Mouse (Mus musculus): ENCODE data around the gene Mfap5. TPM values are rescaled to one million over a fixed set of nuclear protein-coding genes. Genes with fewer than 3 reads are reported as not detected.

The Mfap5 gene
- polyA plus RNA-seq, 1 experiment from 2014 or later: 0.75 TPM

GRCm38 (mm10) chr6:122553606-122554005 is 48.0 kb downstream of the Mfap5 start, which contains the start of gene Aicda:
Aicda (plus strand) TSS chr6:122553801.
- no peak within 1 kb of the TSS for H3K27ac ChIP-seq
- 61% methylated on average over 9 of the region's 9 CpGs for WGBS
- 0 out of 2 replicates have a peak, but pooled peaks cover 2% of the 10 kb centered on the region for H3K4me1 ChIP-seq
- no peak within 1 kb of the TSS for H3K4me2 ChIP-seq
- H3K36me3 ChIP-seq (replicated peaks): no peaks in the 10 kb centered on the region
- no peak within 1 kb of the TSS for H3K4me3 ChIP-seq (replicated peaks)
- no peaks in the 10 kb centered on the region for H3K27me3 ChIP-seq
- ATAC-seq (ENCODE audit: low FRiP score): no peak
- no peak within 1 kb of the TSS for H3K9ac ChIP-seq
- no peaks in the 10 kb centered on the region for H3K9me3 ChIP-seq

DNA sequence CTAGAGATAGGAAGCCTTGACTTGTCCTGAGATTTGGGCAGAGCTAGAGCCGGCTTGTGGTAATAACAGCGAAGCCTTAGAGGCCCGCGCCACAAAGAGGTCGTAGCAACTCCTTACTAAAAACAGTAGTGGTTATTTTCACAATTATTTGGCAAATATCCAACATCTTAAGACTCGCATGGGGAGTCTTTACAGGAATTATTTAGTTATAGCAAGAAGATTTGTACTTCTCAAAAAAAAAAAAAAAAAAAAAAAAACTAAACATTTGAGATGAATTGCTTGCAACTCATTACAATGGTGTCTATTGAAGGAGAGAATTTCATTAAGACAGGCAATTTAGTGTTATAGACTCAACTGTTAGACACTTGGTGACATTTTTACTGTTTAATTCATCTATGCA is 48.5 kb downstream of the Mfap5 start:
- 0 out of 2 replicates have a peak, but pooled peaks cover 2% of the 10 kb centered on the region for H3K4me1 ChIP-seq
- no peaks in the 10 kb centered on the region for H3K27me3 ChIP-seq
- no peak for ATAC-seq (ENCODE audit: low FRiP score)
- no peaks in the 10 kb centered on the region for H3K36me3 ChIP-seq (replicated peaks)
- no peak overlapping the region for H3K27ac ChIP-seq
- H3K9me3 ChIP-seq: no peaks in the 10 kb centered on the region
- H3K4me3 ChIP-seq (replicated peaks): no peak overlapping the region
- H3K9ac ChIP-seq: no peak overlapping the region
- 86% methylated on average over 6 of the region's 6 CpGs for WGBS
- H3K4me2 ChIP-seq: no peak overlapping the region

- WGBS: 66% methylated on average over 7 of the region's 7 CpGs
Observed at GRCm38 (mm10) chr6:122555266-122555665, 49.6 kb downstream of the Mfap5 start.

GRCm38 (mm10) chr6:122556959-122557561 is 51.4 kb downstream of the Mfap5 start:
- H3K36me3 ChIP-seq (replicated peaks): no peaks in the 10 kb centered on the region
- H3K9me3 ChIP-seq: no peaks in the 10 kb centered on the region
- H3K4me3 ChIP-seq (replicated peaks): peak overlapping the region; percentile 10; the same call in 1 of the 2 replicates
- H3K4me2 ChIP-seq: peak overlapping the region; percentile 36
- H3K27ac ChIP-seq: no peak overlapping the region
- H3K9ac ChIP-seq: no peak overlapping the region
- 0 out of 2 replicates have a peak, but pooled peaks cover 5% of the 10 kb centered on the region for H3K27me3 ChIP-seq
- H3K4me1 ChIP-seq: peaks cover 7% of the 10 kb centered on the region; the same call in 1 of the 2 replicates
- 24% methylated on average over 15 of the region's 15 CpGs for WGBS
- ATAC-seq (ENCODE audit: low FRiP score): peak; percentile 49; the same call in 1 of the 2 replicates

More at GRCm38 (mm10) chr6:122555266-122555665, 49.6 kb downstream of the Mfap5 start:
- no peak overlapping the region for H3K4me3 ChIP-seq (replicated peaks)
- H3K36me3 ChIP-seq (replicated peaks): no peaks in the 10 kb centered on the region
- no peaks in the 10 kb centered on the region for H3K27me3 ChIP-seq
- H3K9ac ChIP-seq: no peak overlapping the region
- no peak overlapping the region for H3K4me2 ChIP-seq
- no peaks in the 10 kb centered on the region for H3K9me3 ChIP-seq
- no peak overlapping the region for H3K27ac ChIP-seq
- H3K4me1 ChIP-seq: 0 out of 2 replicates have a peak, but pooled peaks cover 5% of the 10 kb centered on the region
- no peak for ATAC-seq (ENCODE audit: low FRiP score)

DNA sequence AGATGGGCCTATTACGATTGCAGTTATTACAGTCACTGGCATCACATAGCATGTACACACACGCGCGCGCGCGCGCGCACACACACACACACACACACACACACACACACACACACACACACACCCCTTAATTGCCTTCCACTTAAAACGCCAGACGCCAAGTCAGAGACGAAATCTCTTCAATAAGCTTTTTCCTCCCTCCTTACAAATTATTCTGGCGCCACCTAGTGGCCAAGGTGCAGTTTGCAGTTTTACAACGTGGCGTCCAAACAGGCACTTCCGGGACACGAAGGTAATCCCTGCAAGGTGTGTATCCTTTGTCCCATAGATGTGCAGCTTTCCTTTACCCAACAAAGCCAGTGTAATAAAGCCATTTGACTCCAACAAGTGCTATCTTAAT is 54.8 kb downstream of the Mfap5 start:
- Histone ChIP-seq H3K27ac (no peak overlapping the region), H3K36me3 (replicated peaks) (no peaks in the 10 kb centered on the region), H3K27me3 (0 out of 2 replicates have a peak, but pooled peaks cover 5% of the 10 kb centered on the region), H3K4me2 (peak overlapping the region; percentile 45), H3K9ac (no peak overlapping the region), H3K9me3 (no peaks in the 10 kb centered on the region), H3K4me3 (replicated peaks) (peak overlapping the region; percentile 21), H3K4me1 (peaks cover 7% of the 10 kb centered on the region; the same call in 1 of the 2 replicates)
- WGBS: 11% methylated on average over 17 of the region's 17 CpGs
- peak; percentile 33 for ATAC-seq (ENCODE audit: low FRiP score)

DNA sequence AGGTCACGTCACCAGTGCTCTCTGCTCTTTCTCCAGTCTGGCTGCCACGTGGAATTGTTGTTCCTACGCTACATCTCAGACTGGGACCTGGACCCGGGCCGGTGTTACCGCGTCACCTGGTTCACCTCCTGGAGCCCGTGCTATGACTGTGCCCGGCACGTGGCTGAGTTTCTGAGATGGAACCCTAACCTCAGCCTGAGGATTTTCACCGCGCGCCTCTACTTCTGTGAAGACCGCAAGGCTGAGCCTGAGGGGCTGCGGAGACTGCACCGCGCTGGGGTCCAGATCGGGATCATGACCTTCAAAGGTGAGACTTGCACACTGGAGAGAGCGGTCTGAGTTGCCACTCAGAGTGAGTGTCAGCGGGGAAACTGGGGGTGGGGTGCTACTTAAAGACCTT is 55.4 kb downstream of the Mfap5 start:
- peaks cover 7% of the 10 kb centered on the region; the same call in 1 of the 2 replicates for H3K4me1 ChIP-seq
- H3K4me2 ChIP-seq: no peak overlapping the region
- no peaks in the 10 kb centered on the region for H3K9me3 ChIP-seq
- 86% methylated on average over 20 of the region's 20 CpGs for WGBS
- peak; percentile 24 for ATAC-seq (ENCODE audit: low FRiP score)
- H3K9ac ChIP-seq: no peak overlapping the region
- H3K27ac ChIP-seq: no peak overlapping the region
- H3K27me3 ChIP-seq: 0 out of 2 replicates have a peak, but pooled peaks cover 5% of the 10 kb centered on the region
- H3K36me3 ChIP-seq (replicated peaks): no peaks in the 10 kb centered on the region
- no peak overlapping the region for H3K4me3 ChIP-seq (replicated peaks)

DNA sequence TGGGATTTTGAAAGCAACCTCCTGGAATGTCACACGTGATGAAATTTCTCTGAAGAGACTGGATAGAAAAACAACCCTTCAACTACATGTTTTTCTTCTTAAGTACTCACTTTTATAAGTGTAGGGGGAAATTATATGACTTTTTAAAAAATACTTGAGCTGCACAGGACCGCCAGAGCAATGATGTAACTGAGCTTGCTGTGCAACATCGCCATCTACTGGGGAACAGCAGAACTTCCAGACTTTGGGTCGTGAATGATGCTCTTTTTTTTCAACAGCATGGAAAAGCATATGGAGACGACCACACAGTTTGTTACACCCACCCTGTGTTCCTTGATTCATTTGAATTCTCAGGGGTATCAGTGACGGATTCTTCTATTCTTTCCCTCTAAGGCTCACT is 56.8 kb downstream of the Mfap5 start:
- Histone ChIP-seq H3K27me3 (0 out of 2 replicates have a peak, but pooled peaks cover 5% of the 10 kb centered on the region), H3K27ac (no peak overlapping the region), H3K4me2 (peak overlapping the region; percentile 38), H3K4me1 (peaks cover 4% of the 10 kb centered on the region; the same call in 1 of the 2 replicates), H3K4me3 (replicated peaks) (no peak overlapping the region), H3K9me3 (no peaks in the 10 kb centered on the region), H3K36me3 (replicated peaks) (no peaks in the 10 kb centered on the region), H3K9ac (no peak overlapping the region)
- ATAC-seq (ENCODE audit: low FRiP score): peak; percentile 62
- 3% methylated on average over 6 of the region's 6 CpGs for WGBS

DNA sequence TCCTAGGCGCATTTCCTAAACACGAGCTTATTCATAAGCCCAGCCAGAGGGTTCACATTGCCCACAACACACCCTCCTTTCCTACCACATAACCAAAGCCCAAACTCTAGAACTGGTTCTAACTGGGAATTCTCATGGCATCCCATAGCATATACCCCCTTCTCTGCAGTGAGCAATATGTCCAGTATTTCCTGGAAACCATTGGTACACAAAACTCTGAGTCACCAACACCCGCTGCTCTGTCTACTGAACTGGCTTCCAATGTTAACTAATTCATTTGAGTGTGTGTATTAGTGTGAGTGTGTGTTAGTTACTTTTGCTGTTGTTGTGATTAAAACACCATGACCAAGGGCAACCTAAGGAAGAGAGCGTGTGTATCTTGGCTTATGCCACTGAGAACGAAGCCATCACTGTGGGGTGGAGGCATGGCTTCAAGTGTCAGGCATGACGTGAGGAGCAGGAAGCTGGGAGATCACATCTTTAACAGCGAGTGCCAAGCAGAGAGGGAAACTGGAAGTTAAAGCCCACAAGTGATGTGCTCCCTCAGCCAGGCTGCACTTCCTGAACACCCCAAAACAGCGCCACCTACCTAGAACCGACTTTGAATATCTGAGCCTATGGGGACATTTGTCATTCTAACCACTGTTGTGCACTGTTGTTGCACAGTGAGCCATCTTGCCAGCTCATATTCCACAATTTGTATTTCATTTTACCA is 59.6 kb downstream of the Mfap5 start:
- Histone ChIP-seq H3K27me3 (0 out of 2 replicates have a peak, but pooled peaks cover 5% of the 10 kb centered on the region), H3K4me3 (replicated peaks) (no peak overlapping the region), H3K27ac (no peak overlapping the region), H3K9me3 (no peaks in the 10 kb centered on the region), H3K36me3 (replicated peaks) (no peaks in the 10 kb centered on the region), H3K9ac (no peak overlapping the region), H3K4me1 (peaks cover 2% of the 10 kb centered on the region; the same call in 1 of the 2 replicates), H3K4me2 (no peak overlapping the region)
- no peak for ATAC-seq (ENCODE audit: low FRiP score)
- 94% methylated on average over 9 of the region's 9 CpGs for WGBS

- Histone ChIP-seq H3K36me3 (replicated peaks) (no peaks in the 10 kb centered on the region), H3K4me1 (no peaks in the 10 kb centered on the region), H3K27ac (no peak overlapping the region), H3K27me3 (no peaks in the 10 kb centered on the region), H3K9me3 (no peaks in the 10 kb centered on the region), H3K4me3 (replicated peaks) (no peak overlapping the region), H3K9ac (no peak overlapping the region), H3K4me2 (no peak overlapping the region)
- 70% methylated on average over 5 of the region's 5 CpGs for WGBS
- no peak for ATAC-seq (ENCODE audit: low FRiP score)
Observed at GRCm38 (mm10) chr6:122569113-122569512, 63.5 kb downstream of the Mfap5 start.

GRCm38 (mm10) chr6:122569762-122570161 is 64.1 kb downstream of the Mfap5 start:
- H3K9ac ChIP-seq: no peak overlapping the region
- 73% methylated on average over 1 of the region's 1 CpGs for WGBS
- H3K4me3 ChIP-seq (replicated peaks): no peak overlapping the region
- H3K27ac ChIP-seq: no peak overlapping the region
- peak; percentile 46; the same call in 1 of the 2 replicates for ATAC-seq (ENCODE audit: low FRiP score)
- no peaks in the 10 kb centered on the region for H3K36me3 ChIP-seq (replicated peaks)
- no peaks in the 10 kb centered on the region for H3K4me1 ChIP-seq
- no peak overlapping the region for H3K4me2 ChIP-seq
- no peaks in the 10 kb centered on the region for H3K9me3 ChIP-seq
- no peaks in the 10 kb centered on the region for H3K27me3 ChIP-seq

DNA sequence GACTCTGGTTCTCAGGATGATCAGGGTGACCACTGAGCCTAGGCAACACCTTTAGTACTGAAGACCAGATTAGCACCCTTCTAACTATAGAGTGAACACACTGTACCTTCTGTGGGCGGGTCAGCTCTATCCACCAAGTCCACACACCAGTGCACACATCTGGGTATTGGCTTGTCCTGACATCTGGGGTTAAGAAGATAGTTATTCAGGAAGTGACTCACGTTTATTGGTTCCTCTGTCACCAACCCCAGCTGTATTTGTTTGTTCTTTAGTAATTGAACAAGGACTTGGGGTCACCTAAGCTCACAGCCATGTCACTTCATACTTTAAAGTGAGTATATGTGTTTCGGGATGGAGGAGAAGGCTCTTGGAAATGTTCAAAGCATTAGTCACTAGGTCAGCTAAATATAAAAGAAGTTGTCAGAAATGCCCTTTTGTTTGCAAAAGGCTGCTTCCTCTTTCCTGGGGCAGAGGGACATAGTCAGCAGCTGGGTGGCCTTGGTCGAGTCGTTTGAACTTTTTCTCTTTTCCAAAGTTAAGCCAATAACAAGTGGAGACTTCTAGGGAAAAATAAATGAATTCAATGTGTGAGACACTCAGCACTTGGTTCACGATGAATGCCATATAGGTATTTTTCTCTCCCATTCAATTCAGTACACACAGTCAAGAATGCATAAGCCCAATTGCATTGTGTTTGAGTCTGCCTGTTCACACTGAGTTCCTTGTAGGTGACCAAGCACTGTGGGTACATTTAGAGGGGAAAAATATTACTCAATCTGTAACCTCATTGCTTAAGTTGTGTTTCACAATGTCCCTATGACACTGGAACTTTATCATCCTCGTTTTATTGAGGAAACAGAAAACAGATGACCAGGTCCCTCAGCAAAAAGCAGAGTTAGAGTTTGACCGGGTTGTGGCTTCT is 65.3 kb downstream of the Mfap5 start:
- H3K4me2 ChIP-seq: no peak overlapping the region
- no peak overlapping the region for H3K4me3 ChIP-seq (replicated peaks)
- H3K9me3 ChIP-seq: no peaks in the 10 kb centered on the region
- no peak for ATAC-seq (ENCODE audit: low FRiP score)
- H3K36me3 ChIP-seq (replicated peaks): no peaks in the 10 kb centered on the region
- H3K27ac ChIP-seq: no peak overlapping the region
- H3K9ac ChIP-seq: no peak overlapping the region
- H3K4me1 ChIP-seq: no peaks in the 10 kb centered on the region
- 78% methylated on average over 8 of the region's 8 CpGs for WGBS
- H3K27me3 ChIP-seq: no peaks in the 10 kb centered on the region

DNA sequence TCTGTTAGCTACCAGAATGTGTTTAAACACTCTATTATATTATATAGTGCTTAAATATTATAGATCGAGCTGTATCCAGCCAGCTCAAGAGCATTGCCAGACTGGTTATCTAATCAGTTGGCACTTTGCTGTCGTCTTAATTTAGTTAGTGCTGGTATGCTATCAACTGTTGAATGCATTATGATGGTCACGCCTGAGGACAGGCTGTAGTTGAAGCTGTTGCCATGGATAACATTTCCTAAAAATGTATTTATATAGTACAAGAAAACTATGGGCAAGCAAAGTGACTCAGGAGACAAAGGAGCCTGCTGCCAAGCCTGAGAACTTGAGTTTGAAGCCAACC is 65.9 kb downstream of the Mfap5 start:
- H3K27ac ChIP-seq: no peak overlapping the region
- no peak overlapping the region for H3K9ac ChIP-seq
- H3K27me3 ChIP-seq: no peaks in the 10 kb centered on the region
- no peak overlapping the region for H3K4me3 ChIP-seq (replicated peaks)
- no peaks in the 10 kb centered on the region for H3K4me1 ChIP-seq
- H3K9me3 ChIP-seq: no peaks in the 10 kb centered on the region
- ATAC-seq (ENCODE audit: low FRiP score): no peak
- no peak overlapping the region for H3K4me2 ChIP-seq
- WGBS: 90% methylated on average over 3 of the region's 3 CpGs
- H3K36me3 ChIP-seq (replicated peaks): no peaks in the 10 kb centered on the region
